Mouse (Mus musculus) CH12.LX (cell line): ENCODE results near the gene 4931428F04Rik. TPM values are rescaled to one million over a fixed set of nuclear protein-coding genes. Genes with fewer than 3 reads are reported as not detected.

Experiments
- DNase-seq: peaks from one replicate; pipeline ENCODE4 v3.0.0-alpha.2; 2013; ENCODE audit errors: extremely low read depth
- H3K27ac ChIP-seq: 2 replicates; pipeline ENCODE4 v1.5.1; 2012; ENCODE audit warnings: low read depth, mild to moderate bottlenecking, control low read depth, moderate library complexity; ENCODE audit not compliant: insufficient read depth
- H3K27me3 ChIP-seq: replicated peaks from 2 replicates; pipeline ENCODE3; 2012; ENCODE audit warnings: inconsistent platforms
- H3K36me3 ChIP-seq, 2 experiments: replicated peaks in 1 of 2; 2 replicates each; pipeline versions ENCODE3 to v1.6.1; 2012; ENCODE audit warnings: inconsistent platforms in 1 of 2, low read length in 1 of 2, mild to moderate bottlenecking in 1 of 2, mixed read lengths in 1 of 2, moderate library complexity in 1 of 2; ENCODE audit not compliant: control insufficient read depth in 1 of 2, insufficient read depth in 1 of 2
- H3K4me1 ChIP-seq, 2 experiments: 2 replicates each; pipeline ENCODE4 v1.6.1; 2012; ENCODE audit warnings: inconsistent platforms in 1 of 2, moderate library complexity in 1 of 2; ENCODE audit not compliant: insufficient read depth in 2 of 2, control insufficient read depth in 1 of 2
- H3K4me2 ChIP-seq: 2 replicates; pipeline ENCODE4 v1.6.1; 2012; ENCODE audit warnings: low read depth, mild to moderate bottlenecking, control low read depth; ENCODE audit not compliant: poor library complexity, insufficient read depth, severe bottlenecking
- H3K4me3 ChIP-seq, 3 experiments: fragments of 150-350 bp in 1 of 3; sonication (generic) in 1 of 3; replicated peaks in 1 of 3; 2 replicates each; pipeline versions ENCODE3 to v1.5.1; 2011 to 2012; ENCODE audit warnings: low read depth in 2 of 3, low read length in 2 of 3, mild to moderate bottlenecking in 2 of 3, moderate library complexity in 2 of 3, control low read depth in 1 of 3, improper control_type of control experiment in 1 of 3, inconsistent platforms in 1 of 3, mixed read lengths in 1 of 3; ENCODE audit not compliant: poor library complexity in 1 of 3
- H3K79me2 ChIP-seq: replicated peaks from 2 replicates; pipeline ENCODE4 v1.6.1; 2012; ENCODE audit warnings: mild to moderate bottlenecking, moderate library complexity; ENCODE audit not compliant: control insufficient read depth, poor library complexity, insufficient read depth, severe bottlenecking; ENCODE audit errors: extremely low read depth
- H3K9ac ChIP-seq: 2 replicates; pipeline ENCODE4 v1.6.1; 2012; ENCODE audit warnings: low read depth, mild to moderate bottlenecking, control low read depth, moderate library complexity; ENCODE audit not compliant: insufficient read depth
- H3K9me3 ChIP-seq: replicated peaks from 2 replicates; pipeline ENCODE3; 2012; ENCODE audit warnings: low read length, inconsistent platforms, mixed read lengths
- CHD2 ChIP-seq: IDR thresholded peaks from 2 replicates; pipeline ENCODE4 v1.6.1; 2011; ENCODE audit warnings: low read length, improper control_type of control experiment
- CTCF ChIP-seq, 2 experiments: IDR thresholded peaks in 1 of 2; conservative IDR thresholded peaks in 1 of 2; 2 replicates each; pipeline ENCODE4 v1.5.1; 2011 to 2012; ENCODE audit warnings: low read depth in 2 of 2, low read length in 2 of 2, improper control_type of control experiment in 1 of 2, inconsistent platforms in 1 of 2, mild to moderate bottlenecking in 1 of 2, moderate library complexity in 1 of 2
- ETS1 ChIP-seq: conservative IDR thresholded peaks from 2 replicates; pipeline ENCODE4 v1.6.1; 2012; ENCODE audit warnings: low read depth, mild to moderate bottlenecking, inconsistent platforms, low read length, improper control_type of control experiment, moderate library complexity
- JUN ChIP-seq: IDR thresholded peaks from 2 replicates; pipeline ENCODE4 v1.6.1; 2011; ENCODE audit warnings: low read depth, mild to moderate bottlenecking, low read length, improper control_type of control experiment, moderate library complexity; ENCODE audit not compliant: insufficient read depth
- MAX ChIP-seq: IDR thresholded peaks from 2 replicates; pipeline ENCODE4 v1.6.1; 2011; ENCODE audit warnings: low read length, improper control_type of control experiment
- MYC ChIP-seq: IDR thresholded peaks from 2 replicates; pipeline ENCODE4 v1.6.1; 2011; ENCODE audit warnings: low read depth, mild to moderate bottlenecking, improper control_type of control experiment, low read length
- RAD21 ChIP-seq: IDR thresholded peaks from 2 replicates; pipeline ENCODE4 v1.6.1; 2011; ENCODE audit warnings: low read depth, mild to moderate bottlenecking, low read length, improper control_type of control experiment, moderate library complexity
- SMC3 ChIP-seq: IDR thresholded peaks from 2 replicates; pipeline ENCODE4 v1.6.1; 2011; ENCODE audit warnings: low read depth, low read length, improper control_type of control experiment
- TCF12 ChIP-seq: IDR thresholded peaks from 2 replicates; pipeline ENCODE4 v1.6.1; 2014; ENCODE audit warnings: low read depth, mild to moderate bottlenecking, inconsistent platforms, low read length, improper control_type of control experiment
- dilution Hi-C: fragments of 300-500 bp; cut with MboI; formaldehyde crosslinking; loops from 2 replicates; pipeline ENCODE4 v1.14.3; 2020; ENCODE audit warnings: low sequenced_read_pairs; ENCODE audit not compliant: extremely low pct_unique_long_range_greater_than_20kb, extremely low pct_ligation_motif_present
- in situ Hi-C: fragments of 300-500 bp; cut with MboI; formaldehyde crosslinking; loops from 3 replicates; pipeline ENCODE4 v1.14.3; 2019; ENCODE audit warnings: low sequenced_read_pairs, low pct_ligation_motif_present, low pct_unique_long_range_greater_than_20kb, mixed read lengths
- polyA plus RNA-seq: library from polyadenylated mRNA; unstranded; fragments of >175 nt; gene quantifications from 2 replicates; pipeline ENCODE4 v1.2.1, GENCODE M21; 2012; ENCODE audit warnings: low read depth; ENCODE audit not compliant: insufficient read length
- total RNA-seq, 2 experiments: library from RNA; depleted of rRNA; stranded (reverse); fragments of 300-350 nt in 1 of 2; fragments of >200 nt in 1 of 2; gene quantifications; 2 replicates each; pipeline ENCODE4 v1.2.3; 2012 to 2014

The 4931428F04Rik gene
- total and polyA plus RNA-seq, 3 experiments: 2.7 to 9.1 (median 4.7) TPM

DNA sequence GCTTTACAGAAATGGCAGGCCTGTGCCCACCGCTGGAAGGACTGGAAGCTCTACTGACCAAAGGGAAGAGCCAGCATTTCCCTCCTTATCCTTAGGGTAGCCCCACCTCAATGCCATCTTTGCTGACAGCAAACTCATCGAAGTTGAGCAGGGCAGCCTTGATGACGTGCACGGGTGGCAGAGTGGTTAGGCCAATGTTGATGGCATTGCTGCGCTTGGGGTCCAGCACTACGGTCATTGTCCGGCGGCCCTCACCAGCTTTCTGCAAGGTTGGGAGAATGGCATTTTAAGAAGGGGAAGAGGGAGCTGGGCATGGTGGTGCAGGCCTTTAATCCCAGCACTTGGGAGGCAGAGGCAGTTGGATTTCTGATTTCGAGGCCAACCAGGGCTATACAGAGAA is 42.3 kb upstream of the 4931428F04Rik start:
- Histone ChIP-seq H3K9ac (no peak overlapping the region), H3K4me2 (no peak overlapping the region), H3K27ac (no peak overlapping the region), H3K9me3 (no peaks in the 10 kb centered on the region), H3K27me3 (no peaks in the 10 kb centered on the region), H3K4me1 (peaks cover 3 to 9% of the 10 kb centered on the region in 2 experiments), H3K79me2 (peaks cover 7% of the 10 kb centered on the region), H3K36me3 (peaks cover 67 to 89% of the 10 kb centered on the region in 2 experiments), H3K4me3 (no peak overlapping the region)
- TF ChIP-seq MYC (no peak), ETS1 (no peak), SMC3 (no peak), RAD21 (no peak), JUN (no peak), TCF12 (no peak)
- no peak for DNase-seq
- dilution Hi-C loops (no loop called here), in situ Hi-C loops (no loop called here)

- H3K79me2 ChIP-seq: peaks cover 11% of the 10 kb centered on the region
- no peaks in the 10 kb centered on the region for H3K27me3 ChIP-seq
- TF ChIP-seq CTCF (conservative IDR thresholded peaks at IDR 0.05 in 1 of 2, IDR thresholded peaks at IDR 0.05 in 1 of 2; ENCODE audit: low read depth in 2 of 2, low read length in 2 of 2): no peak
- TF ChIP-seq, all 38 proteins: peak for 0
- in situ Hi-C loops (no loop called here), dilution Hi-C loops (no loop called here)
- H3K4me2 ChIP-seq: no peak overlapping the region
- H3K9ac ChIP-seq: no peak overlapping the region
- no peaks in the 10 kb centered on the region for H3K9me3 ChIP-seq
- H3K27ac ChIP-seq: no peak overlapping the region
- H3K4me1 ChIP-seq: peaks cover 3 to 9% of the 10 kb centered on the region in 2 experiments
- DNase-seq: no peak
- peaks cover 63 to 84% of the 10 kb centered on the region in 2 experiments for H3K36me3 ChIP-seq
- H3K4me3 ChIP-seq: no peak overlapping the region
These were observed 41.8 kb upstream of the 4931428F04Rik start for GRCm38 (mm10) chr8:105331469-105331868.

- Histone ChIP-seq H3K79me2 (peaks cover 11% of the 10 kb centered on the region), H3K36me3 (peaks cover 51 to 73% of the 10 kb centered on the region in 2 experiments), H3K4me2 (no peak overlapping the region), H3K27me3 (no peaks in the 10 kb centered on the region), H3K4me3 (no peak overlapping the region), H3K9ac (no peak overlapping the region), H3K27ac (no peak overlapping the region)
- dilution Hi-C loops (no loop called here), in situ Hi-C loops (no loop called here)
- no peak for TF ChIP-seq CHD2
- TF ChIP-seq ETS1: no peak
- TF ChIP-seq TCF12: no peak
- TF ChIP-seq MAX: no peak
- TF ChIP-seq, all 38 proteins: peak for 0
- Histone ChIP-seq H3K9me3 (no peaks in the 10 kb centered on the region), H3K4me1 (peaks cover 3 to 10% of the 10 kb centered on the region in 2 experiments)
- no peak for DNase-seq
These were observed 40.7 kb upstream of the 4931428F04Rik start for GRCm38 (mm10) chr8:105330325-105330724.
